Mouse (Mus musculus) colon, adult 2 months (tissue): ENCODE data around the gene Slc26a5. TPM values are rescaled to one million over a fixed set of nuclear protein-coding genes. Genes with fewer than 3 reads are reported as not detected.

Experiments used
- polyA plus RNA-seq: library from polyadenylated mRNA; depleted of rRNA; stranded (reverse); fragments of >200 nt; gene quantifications from 2 replicates; pipeline ENCODE4 v1.2.3, GENCODE M21; 2012; rRNA removed

Gene Slc26a5
- 0.03 TPM in 1 of 2 replicates, not detected in the other for polyA plus RNA-seq

GRCm38 (mm10) chr5:21865346-21866107 lies at the start of gene Slc26a5:
Gene Slc26a5 (minus strand): TSS chr5:21865604.

DNA sequence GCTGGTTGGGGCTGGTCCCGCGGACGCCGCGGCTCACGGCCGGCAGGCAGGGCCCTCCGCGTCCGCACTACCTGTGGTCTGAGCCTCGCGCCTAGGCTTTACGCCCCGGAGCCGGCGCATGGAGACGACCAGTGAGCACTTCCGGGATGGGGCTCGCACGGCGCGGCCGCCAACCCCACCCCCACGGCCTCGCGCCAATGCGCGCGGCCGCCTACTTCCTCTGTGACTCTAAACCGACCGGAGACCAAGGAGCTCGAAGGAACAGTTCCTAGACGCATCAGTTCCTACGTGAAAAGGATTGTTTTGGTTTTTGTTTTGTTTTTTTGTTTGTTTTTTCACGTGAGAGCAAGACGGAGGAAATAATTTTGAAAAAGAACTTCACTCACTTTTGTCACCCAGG lies 80.4 kb downstream of the Slc26a5 start, which contains the start of the genes Dnajc2 and Psmc2:
Gene Dnajc2, minus strand, starts transcription at position 199 of the 400 bp plus-strand sequence.
Gene Psmc2, plus strand, starts transcription at position 231 of the 400 bp plus-strand sequence.

Other genes with a start within 250 kb of the Slc26a5 start
- not detected in 2 replicates for gene Fbxl13, start 220.0 kb downstream of the Slc26a5 start, polyA plus RNA-seq
- gene Armc10, start 219.8 kb downstream of the Slc26a5 start, polyA plus RNA-seq, result 32.6 and 88.0 TPM in 2 replicates
- gene Napepld, start 164.2 kb downstream of the Slc26a5 start, polyA plus RNA-seq, result 3.4 and 3.6 TPM in 2 replicates
- 20.9 and 24.0 TPM in 2 replicates for gene Pmpcb, start 128.5 kb downstream of the Slc26a5 start, polyA plus RNA-seq
- gene Dnajc2, start 80.4 kb downstream of the Slc26a5 start, polyA plus RNA-seq, result 9.8 and 12.5 TPM in 2 replicates
- 12.2 and 14.5 TPM in 2 replicates for gene Psmc2, start 80.3 kb downstream of the Slc26a5 start, polyA plus RNA-seq